Mouse (Mus musculus): ENCODE measurements around the gene Zfp341. TPM values are rescaled to one million over a fixed set of nuclear protein-coding genes. Genes with fewer than 3 reads are reported as not detected.

Gene Zfp341
- total and polyA plus RNA-seq, 3 experiments = 0.58 to 4.4 (median 1.6) TPM

DNA sequence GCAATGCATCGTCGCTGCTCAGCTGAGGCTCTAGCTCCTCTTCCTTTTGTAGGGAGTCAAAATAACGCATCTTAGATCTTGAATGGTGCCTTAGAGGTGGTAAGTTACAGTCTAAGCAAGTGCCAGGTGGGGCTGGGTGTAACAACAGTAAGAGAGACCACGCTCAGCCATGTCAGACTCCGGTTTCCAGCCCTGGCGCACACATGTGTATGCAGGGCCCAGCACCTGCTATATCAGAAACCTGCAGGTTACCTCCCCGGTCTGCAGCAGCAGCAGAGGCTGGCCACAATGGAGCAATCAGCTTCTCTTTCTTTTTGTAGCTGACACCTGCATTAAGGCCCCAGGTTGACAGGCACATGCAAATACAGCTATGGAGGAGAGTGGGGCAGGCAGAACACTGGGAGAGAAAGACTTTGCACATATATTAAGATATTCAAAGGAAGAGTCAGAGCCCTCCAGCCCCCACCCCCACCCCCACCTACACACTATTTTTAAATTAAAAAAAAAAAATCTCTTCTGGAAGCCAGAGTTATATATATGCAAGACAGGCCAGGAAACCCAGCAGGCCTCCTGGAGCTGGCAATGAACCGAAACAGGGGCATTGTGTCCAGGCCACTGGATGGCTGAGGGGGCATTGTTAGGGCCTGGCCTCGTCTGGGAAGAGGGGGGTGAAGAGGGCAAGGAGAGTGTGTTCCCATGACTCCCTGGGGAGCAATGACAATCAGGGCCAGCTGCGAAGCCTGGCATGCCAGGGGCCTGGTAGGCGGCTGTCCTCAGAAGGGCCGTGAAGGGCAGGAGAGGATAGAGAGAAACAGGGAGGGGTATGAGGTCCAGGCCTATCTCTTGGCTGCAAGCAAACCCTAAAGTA, 36.0 kb upstream of the Zfp341 start:
- TF ChIP-seq IRF4 (IDR thresholded peaks at IDR 0.05; ENCODE audit: low read depth, low read length) = no peak
- TF ChIP-seq CHD2 (IDR thresholded peaks at IDR 0.05; ENCODE audit: low read length) = no peak
- TF ChIP-seq UBTF (IDR thresholded peaks at IDR 0.05; ENCODE audit: low read depth, low read length) = no peak
- TF ChIP-seq E2F4 (IDR thresholded peaks at IDR 0.05; ENCODE audit: insufficient replicate concordance, low read depth, low read length) = no peak
- TF ChIP-seq EP300 (IDR thresholded peaks at IDR 0.05; ENCODE audit: low read length) = no peak
- no peak for TF ChIP-seq POLR2AphosphoS2 (IDR thresholded peaks at IDR 0.05; ENCODE audit: low read depth, low read length)
- TF ChIP-seq USF2 (conservative IDR thresholded peaks at IDR 0.05; ENCODE audit: low read depth, low read length) = no peak
- TF ChIP-seq ELF1 (IDR thresholded peaks at IDR 0.05; ENCODE audit: low read depth, low read length) = no peak
- no peak for TF ChIP-seq MAZ (IDR thresholded peaks at IDR 0.05; ENCODE audit: low read depth, low read length)
- no peak for TF ChIP-seq CHD1 (IDR thresholded peaks at IDR 0.05; ENCODE audit: low read depth, low read length)
- TF ChIP-seq GABPA (IDR thresholded peaks at IDR 0.05; ENCODE audit: insufficient replicate concordance, low read depth, low read length) = no peak
- no peak for TF ChIP-seq ETS1 (conservative IDR thresholded peaks at IDR 0.05; ENCODE audit: low read depth, low read length)
- TF ChIP-seq ZKSCAN1 (IDR thresholded peaks at IDR 0.05; ENCODE audit: borderline replicate concordance, low read depth, low read length) = no peak
- TF ChIP-seq RAD21 (IDR thresholded peaks at IDR 0.05; ENCODE audit: low read depth, low read length) = no peak
- TF ChIP-seq NELFE (IDR thresholded peaks at IDR 0.05; ENCODE audit: low read depth, low read length) = no peak
- no peak for TF ChIP-seq JUND (conservative IDR thresholded peaks at IDR 0.05; ENCODE audit: low read depth, low read length)
- no peak for TF ChIP-seq ZC3H11A (IDR thresholded peaks at IDR 0.05; ENCODE audit: low read depth, low read length)
- TF ChIP-seq TCF12 (IDR thresholded peaks at IDR 0.05; ENCODE audit: low read depth, low read length) = no peak
- no peak for TF ChIP-seq BHLHE40 (IDR thresholded peaks at IDR 0.05; ENCODE audit: low read depth, low read length)
- TF ChIP-seq ZMIZ1 (IDR thresholded peaks at IDR 0.05; ENCODE audit: low read depth, low read length) = no peak
- Histone ChIP-seq H3K9ac (ENCODE audit: insufficient read depth, low read depth) (no peak overlapping the region), H3K4me1 (ENCODE audit: control insufficient read depth in 1 of 2, insufficient read depth in 2 of 2) (peaks cover 5 to 25% of the 10 kb centered on the region in 2 experiments), H3K79me2 (replicated peaks; ENCODE audit: control insufficient read depth, extremely low read depth, insufficient read depth, poor library complexity, severe bottlenecking) (no peaks in the 10 kb centered on the region), H3K4me3 (replicated peaks in 1 of 3; ENCODE audit: low read depth in 2 of 3, low read length in 2 of 3, poor library complexity in 1 of 3) (no peak overlapping the region), H3K9me3 (replicated peaks; ENCODE audit: low read length) (no peaks in the 10 kb centered on the region), H3K27ac (ENCODE audit: insufficient read depth, low read depth) (no peak overlapping the region), H3K36me3 (replicated peaks in 1 of 2; ENCODE audit: control insufficient read depth in 1 of 2, insufficient read depth in 1 of 2, low read length in 1 of 2) (no peaks in the 10 kb centered on the region), H3K27me3 (replicated peaks) (no peaks in the 10 kb centered on the region), H3K4me2 (ENCODE audit: insufficient read depth, low read depth, poor library complexity, severe bottlenecking) (no peak overlapping the region)
- dilution Hi-C loops (cut with MboI; ENCODE audit: extremely low pct_ligation_motif_present, extremely low pct_unique_long_range_greater_than_20kb, low sequenced_read_pairs) (no loop called here), in situ Hi-C loops (cut with MboI; ENCODE audit: low pct_ligation_motif_present, low pct_unique_long_range_greater_than_20kb, low sequenced_read_pairs) (no loop called here)
- DNase-seq (ENCODE audit: extremely low read depth) = no peak

DNA sequence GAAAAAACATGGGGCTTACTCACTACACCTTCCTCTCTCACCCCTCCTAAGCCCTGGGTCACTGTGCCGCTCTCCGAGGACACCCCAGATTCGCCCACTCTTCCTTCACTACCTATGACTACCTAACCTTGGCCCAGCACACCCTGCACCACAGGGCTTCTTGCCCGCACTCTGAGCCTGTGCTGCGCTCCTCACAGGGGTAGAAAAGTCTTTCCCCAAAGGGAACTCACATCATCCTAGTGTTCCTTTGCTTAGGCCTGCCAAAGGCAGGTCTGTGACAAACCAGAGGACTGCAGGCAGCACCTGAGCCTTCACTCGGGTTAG, 35.4 kb upstream of the Zfp341 start:
- TF ChIP-seq TBP (conservative IDR thresholded peaks at IDR 0.05; ENCODE audit: low read depth, low read length) (no peak), KAT2A (IDR thresholded peaks at IDR 0.05; ENCODE audit: insufficient replicate concordance, low read length) (no peak)
- no peaks in the 10 kb centered on the region for H3K27me3 ChIP-seq (replicated peaks)
- no peak overlapping the region for H3K4me3 ChIP-seq (replicated peaks in 1 of 3; ENCODE audit: low read depth in 2 of 3, low read length in 2 of 3, poor library complexity in 1 of 3)
- in situ Hi-C loops (cut with MboI; ENCODE audit: low pct_ligation_motif_present, low pct_unique_long_range_greater_than_20kb, low sequenced_read_pairs) (no loop called here), dilution Hi-C loops (cut with MboI; ENCODE audit: extremely low pct_ligation_motif_present, extremely low pct_unique_long_range_greater_than_20kb, low sequenced_read_pairs) (no loop called here)
- no peaks in the 10 kb centered on the region for H3K36me3 ChIP-seq (replicated peaks in 1 of 2; ENCODE audit: control insufficient read depth in 1 of 2, insufficient read depth in 1 of 2, low read length in 1 of 2)
- H3K27ac ChIP-seq (ENCODE audit: insufficient read depth, low read depth) = no peak overlapping the region
- no peak for DNase-seq (ENCODE audit: extremely low read depth)
- no peaks in the 10 kb centered on the region for H3K9me3 ChIP-seq (replicated peaks; ENCODE audit: low read length)
- H3K79me2 ChIP-seq (replicated peaks; ENCODE audit: control insufficient read depth, extremely low read depth, insufficient read depth, poor library complexity, severe bottlenecking) = no peaks in the 10 kb centered on the region
- H3K9ac ChIP-seq (ENCODE audit: insufficient read depth, low read depth) = no peak overlapping the region
- H3K4me2 ChIP-seq (ENCODE audit: insufficient read depth, low read depth, poor library complexity, severe bottlenecking) = no peak overlapping the region
- H3K4me1 ChIP-seq (ENCODE audit: control insufficient read depth in 1 of 2, insufficient read depth in 2 of 2) = peaks cover 4 to 24% of the 10 kb centered on the region in 2 experiments

Data from CH12.LX (cell line).